Mouse (Mus musculus) heart, embryonic 13.5 days (tissue): ENCODE results near the gene Pgr15l. TPM values are rescaled to one million over a fixed set of nuclear protein-coding genes. Genes with fewer than 3 reads are reported as not detected.

Source experiments
- ATAC-seq: fragments of 200-750 bp; cut with Nextera tagmentation; 2 replicates; pipeline ENCODE4 v1.8.0; 2017; ENCODE audit warnings: moderate TSS enrichment; ENCODE audit not compliant: insufficient number of reproducible peaks, low FRiP score, low TSS enrichment; ENCODE audit errors: extremely low read depth
- H3K27ac ChIP-seq: fragments of 300-500 bp; sonication (generic); replicated peaks from 2 replicates; pipeline ENCODE4 v1.5.1; 2015; ENCODE audit warnings: moderate library complexity, mild to moderate bottlenecking, inconsistent platforms
- H3K27me3 ChIP-seq: fragments of 300-500 bp; sonication (generic); replicated peaks from 2 replicates; pipeline ENCODE4 v1.6.1; 2015; ENCODE audit warnings: mild to moderate bottlenecking, inconsistent platforms
- H3K36me3 ChIP-seq: fragments of 300-500 bp; sonication (generic); 2 replicates; pipeline ENCODE4 v1.6.1; 2015; ENCODE audit warnings: mild to moderate bottlenecking, inconsistent platforms
- H3K4me1 ChIP-seq: fragments of 300-500 bp; sonication (generic); 2 replicates; pipeline ENCODE4 v1.6.1; 2015; ENCODE audit warnings: inconsistent platforms
- H3K4me2 ChIP-seq: fragments of 300-500 bp; sonication (generic); 2 replicates; pipeline ENCODE4 v1.6.1; 2015; ENCODE audit warnings: inconsistent platforms, mild to moderate bottlenecking, moderate library complexity
- H3K4me3 ChIP-seq: fragments of 300-500 bp; sonication (generic); 2 replicates; pipeline ENCODE4 v1.5.1; 2015; ENCODE audit warnings: moderate library complexity, mild to moderate bottlenecking, inconsistent platforms
- H3K9ac ChIP-seq: fragments of 300-500 bp; sonication (generic); 2 replicates; pipeline ENCODE4 v1.6.1; 2015; ENCODE audit warnings: inconsistent platforms, mild to moderate bottlenecking, moderate library complexity
- H3K9me3 ChIP-seq: fragments of 300-500 bp; sonication (generic); 2 replicates; pipeline ENCODE4 v1.6.1; 2016; ENCODE audit warnings: inconsistent platforms
- WGBS: fragments of 180-500 bp; shearing (Covaris S2); methylation state at CpG from one replicate; pipeline ENCODE4 v1.1.7; 2015; ENCODE audit warnings: mixed read lengths; 5-methylcytosine and 5-hydroxymethylcytosine counted together
- polyA plus RNA-seq: library from polyadenylated mRNA; unstranded; fragments of >200 nt; fragmentation: Nextera tagmentation; extraction: Ambion mirVana; gene quantifications from 2 replicates; pipeline ENCODE4 v1.2.1, GENCODE M21; 2015

The Pgr15l gene
- not detected in 2 replicates for polyA plus RNA-seq

DNA sequence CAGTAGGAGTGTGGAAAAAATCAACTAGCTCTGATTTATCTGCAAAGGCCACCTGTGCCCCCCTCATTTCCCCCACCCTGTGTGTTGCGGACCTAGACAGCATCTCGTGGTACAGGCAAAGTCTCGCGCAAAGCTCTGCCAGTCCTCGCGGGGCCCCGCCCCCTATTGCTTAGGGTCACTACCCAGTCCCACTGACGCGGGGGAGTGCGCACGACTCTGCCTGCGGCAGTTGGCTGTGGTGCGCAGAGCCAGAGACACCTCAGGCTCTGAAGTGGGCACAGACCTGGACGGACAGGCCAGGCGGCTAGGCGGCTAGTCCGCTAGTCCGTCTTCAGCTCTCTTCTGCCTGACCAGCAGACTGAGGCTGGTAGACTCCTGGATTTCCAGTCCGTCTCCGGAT lies at the start of gene Pgr15l:
Gene Pgr15l, plus strand, starts transcription at position 228 of the 400 bp plus-strand sequence.
- H3K36me3 ChIP-seq, result no peaks in the 10 kb centered on the region
- no peak within 1 kb of the TSS for H3K27ac ChIP-seq
- no peaks in the 10 kb centered on the region for H3K9me3 ChIP-seq
- 20% methylated on average over 18 of the region's 20 CpGs for WGBS
- H3K4me2 ChIP-seq, result peak within 1 kb of the TSS; percentile 52
- no peak within 1 kb of the TSS for H3K9ac ChIP-seq
- peaks cover 14% of the 10 kb centered on the region for H3K27me3 ChIP-seq
- no peaks in the 10 kb centered on the region for H3K4me1 ChIP-seq
- H3K4me3 ChIP-seq, result peak within 1 kb of the TSS; percentile 14
- no peak for ATAC-seq

DNA sequence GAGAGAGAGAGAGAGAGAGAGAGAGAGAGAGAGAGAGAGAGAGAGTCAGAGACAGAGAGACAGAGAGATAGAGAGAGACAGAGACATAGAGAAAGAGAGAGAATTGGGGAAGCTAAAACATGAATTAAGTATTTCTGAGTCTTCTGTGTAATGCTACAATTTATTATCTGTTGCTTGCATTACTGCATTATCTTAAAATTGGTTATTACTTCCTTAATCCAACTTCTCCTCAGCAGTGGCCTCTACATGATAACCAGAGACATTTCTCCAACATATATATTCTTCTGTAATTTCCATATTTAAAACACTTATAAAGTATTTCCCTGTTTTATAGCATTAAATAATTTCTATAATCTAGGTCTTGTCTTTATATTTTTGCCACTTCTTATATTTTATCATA lies 44.9 kb upstream of the Pgr15l start:
- no peak overlapping the region for H3K4me3 ChIP-seq
- H3K9me3 ChIP-seq, result no peaks in the 10 kb centered on the region
- no peak for ATAC-seq
- H3K27ac ChIP-seq, result no peak overlapping the region
- H3K27me3 ChIP-seq, result no peaks in the 10 kb centered on the region
- H3K4me1 ChIP-seq, result no peaks in the 10 kb centered on the region
- no peak overlapping the region for H3K9ac ChIP-seq
- no peak overlapping the region for H3K4me2 ChIP-seq
- no peaks in the 10 kb centered on the region for H3K36me3 ChIP-seq

DNA sequence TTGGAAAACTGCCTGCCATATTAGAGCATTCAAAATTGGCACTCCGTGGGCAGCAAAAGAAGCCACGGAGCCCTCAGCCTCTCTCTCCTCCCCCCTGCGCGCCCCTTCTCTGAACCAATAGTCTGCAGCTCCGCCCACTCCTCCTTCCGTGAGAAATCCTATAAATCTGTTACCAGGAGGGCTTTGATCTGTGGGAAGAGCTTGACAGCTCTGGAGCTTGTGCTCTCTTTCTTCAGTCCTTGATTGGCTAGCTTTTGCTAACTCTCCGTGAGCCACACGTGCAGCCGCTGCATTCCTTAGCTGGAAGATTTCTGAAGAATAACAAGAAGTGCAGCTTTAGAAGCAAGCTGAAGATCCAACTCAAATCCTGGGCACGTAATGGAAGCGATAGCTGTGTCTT lies 2.6 kb upstream of the Pgr15l start:
- Histone ChIP-seq H3K4me3 (no peak overlapping the region), H3K9ac (no peak overlapping the region), H3K27me3 (peaks cover 14% of the 10 kb centered on the region), H3K9me3 (no peaks in the 10 kb centered on the region), H3K4me1 (no peaks in the 10 kb centered on the region), H3K27ac (no peak overlapping the region), H3K36me3 (no peaks in the 10 kb centered on the region), H3K4me2 (0 out of 2 replicates have a peak overlapping the region, but pooled peaks have one; percentile 22)
- WGBS, result 12% methylated on average over 11 of the region's 11 CpGs
- no peak for ATAC-seq
